Mouse (Mus musculus): Measurements from ENCODE around the gene Dcaf11. TPM values are rescaled to one million over a fixed set of nuclear protein-coding genes. Genes with fewer than 3 reads are reported as not detected.

The Dcaf11 gene
- polyA plus RNA-seq, 1 experiment from 2014 or later, result 104 TPM

- H3K9ac ChIP-seq, result peak overlapping the region; percentile 88
- H3K4me3 ChIP-seq, result peak overlapping the region; percentile 71
- no peaks in the 10 kb centered on the region for H3K27me3 ChIP-seq
- peak overlapping the region; percentile 79 for H3K27ac ChIP-seq
- ATAC-seq (ENCODE audit: low FRiP score), result no peak; the same call in none of the 2 replicates
- peaks cover 10% of the 10 kb centered on the region for H3K4me1 ChIP-seq
- WGBS, result 30% methylated on average over 6 of the region's 6 CpGs
- no peaks in the 10 kb centered on the region for H3K9me3 ChIP-seq (replicated peaks)
- peak overlapping the region; percentile 88 for H3K4me2 ChIP-seq (replicated peaks)
- H3K36me3 ChIP-seq, result peaks cover 20% of the 10 kb centered on the region
These were observed 19.0 kb downstream of the Dcaf11 start for GRCm38 (mm10) chr14:55578668-55579269.

GRCm38 (mm10) chr14:55579511-55580496 lies 20.0 kb downstream of the Dcaf11 start:
- H3K9me3 ChIP-seq (replicated peaks), result no peaks in the 10 kb centered on the region
- H3K4me1 ChIP-seq, result peaks cover 16% of the 10 kb centered on the region
- H3K4me3 ChIP-seq, result no peak overlapping the region
- H3K9ac ChIP-seq, result no peak overlapping the region
- peaks cover 20% of the 10 kb centered on the region for H3K36me3 ChIP-seq
- H3K4me2 ChIP-seq (replicated peaks), result no peak overlapping the region
- no peak for ATAC-seq (ENCODE audit: low FRiP score)
- 86% methylated on average over 23 of the region's 23 CpGs for WGBS
- H3K27me3 ChIP-seq, result peaks cover 3% of the 10 kb centered on the region
- H3K27ac ChIP-seq, result no peak overlapping the region

- 95% methylated on average over 16 of the region's 16 CpGs for WGBS
- Histone ChIP-seq H3K4me1 (peaks cover 19% of the 10 kb centered on the region), H3K27ac (no peak overlapping the region), H3K36me3 (peaks cover 20% of the 10 kb centered on the region), H3K27me3 (peaks cover 3% of the 10 kb centered on the region), H3K9ac (no peak overlapping the region), H3K4me2 (replicated peaks) (no peak overlapping the region), H3K4me3 (no peak overlapping the region), H3K9me3 (replicated peaks) (no peaks in the 10 kb centered on the region)
- ATAC-seq (ENCODE audit: low FRiP score), result no peak
These were observed 20.9 kb downstream of the Dcaf11 start for GRCm38 (mm10) chr14:55580731-55581130.

- Histone ChIP-seq H3K9ac (no peak overlapping the region), H3K4me1 (peaks cover 19% of the 10 kb centered on the region), H3K27me3 (peaks cover 3% of the 10 kb centered on the region), H3K4me2 (replicated peaks) (no peak overlapping the region), H3K4me3 (no peak overlapping the region), H3K36me3 (peaks cover 24% of the 10 kb centered on the region), H3K9me3 (replicated peaks) (no peaks in the 10 kb centered on the region), H3K27ac (no peak overlapping the region; the same call in 1 of the 2 replicates)
- 78% methylated on average over 9 of the region's 9 CpGs for WGBS
- no peak for ATAC-seq (ENCODE audit: low FRiP score)
These were observed 22.3 kb downstream of the Dcaf11 start for GRCm38 (mm10) chr14:55581981-55582681.

GRCm38 (mm10) chr14:55584303-55584701 lies 24.5 kb downstream of the Dcaf11 start:
- Histone ChIP-seq H3K27me3 (peaks cover 3% of the 10 kb centered on the region), H3K9me3 (replicated peaks) (no peaks in the 10 kb centered on the region), H3K4me3 (peak overlapping the region; percentile 43), H3K9ac (peak overlapping the region; percentile 63; the same call in 1 of the 2 replicates), H3K4me2 (replicated peaks) (peak overlapping the region; percentile 75), H3K36me3 (peaks cover 35% of the 10 kb centered on the region), H3K27ac (no peak overlapping the region), H3K4me1 (peaks cover 9% of the 10 kb centered on the region; the same call in 1 of the 2 replicates)
- no peak for ATAC-seq (ENCODE audit: low FRiP score)
- 38% methylated on average over 5 of the region's 5 CpGs for whole genome bisulfite sequencing

- ATAC-seq (ENCODE audit: low FRiP score), result peak; percentile 79
- H3K4me3 ChIP-seq, result peak within 1 kb of the TSS; percentile 43
- peaks cover 3% of the 10 kb centered on the region for H3K27me3 ChIP-seq
- peaks cover 11% of the 10 kb centered on the region for H3K4me1 ChIP-seq
- 2% methylated on average over 43 of the region's 43 CpGs for WGBS
- H3K9me3 ChIP-seq (replicated peaks), result no peaks in the 10 kb centered on the region
- no peak within 1 kb of the TSS for H3K27ac ChIP-seq
- H3K36me3 ChIP-seq, result peaks cover 33% of the 10 kb centered on the region
- H3K9ac ChIP-seq, result peak within 1 kb of the TSS; percentile 63
- H3K4me2 ChIP-seq (replicated peaks), result peak within 1 kb of the TSS; percentile 75
These were observed 25.1 kb downstream of the Dcaf11 start, which contains the start of gene Emc9 for GRCm38 (mm10) chr14:55584702-55585565. Gene Emc9 (minus strand): TSS chr14:55585302.

GRCm38 (mm10) chr14:55585566-55585960 lies 25.8 kb downstream of the Dcaf11 start:
- no peak for ATAC-seq (ENCODE audit: low FRiP score)
- WGBS, result 58% methylated on average over 6 of the region's 6 CpGs
- H3K4me3 ChIP-seq, result peak overlapping the region; percentile 43; the same call in 1 of the 2 replicates
- peaks cover 3% of the 10 kb centered on the region for H3K27me3 ChIP-seq
- H3K4me1 ChIP-seq, result peaks cover 17% of the 10 kb centered on the region
- H3K27ac ChIP-seq, result no peak overlapping the region
- peaks cover 27% of the 10 kb centered on the region for H3K36me3 ChIP-seq
- no peaks in the 10 kb centered on the region for H3K9me3 ChIP-seq (replicated peaks)
- H3K4me2 ChIP-seq (replicated peaks), result peak overlapping the region; percentile 75; the same call in 1 of the 2 replicates
- no peak overlapping the region for H3K9ac ChIP-seq

- no peak overlapping the region for H3K27ac ChIP-seq
- whole genome bisulfite sequencing, result 93% methylated on average over 2 of the region's 2 CpGs
- no peak overlapping the region for H3K4me3 ChIP-seq
- no peak overlapping the region for H3K4me2 ChIP-seq (replicated peaks)
- peaks cover 21% of the 10 kb centered on the region for H3K36me3 ChIP-seq
- no peak for ATAC-seq (ENCODE audit: low FRiP score)
- peaks cover 17% of the 10 kb centered on the region for H3K4me1 ChIP-seq
- peaks cover 3% of the 10 kb centered on the region for H3K27me3 ChIP-seq
- no peaks in the 10 kb centered on the region for H3K9me3 ChIP-seq (replicated peaks)
- H3K9ac ChIP-seq, result no peak overlapping the region
These were observed 26.3 kb downstream of the Dcaf11 start for GRCm38 (mm10) chr14:55586149-55586548.

GRCm38 (mm10) chr14:55589271-55589670 lies 29.5 kb downstream of the Dcaf11 start:
- H3K4me3 ChIP-seq, result no peak overlapping the region
- peaks cover 35% of the 10 kb centered on the region for H3K4me1 ChIP-seq
- H3K27me3 ChIP-seq, result peaks cover 3% of the 10 kb centered on the region
- H3K4me2 ChIP-seq (replicated peaks), result no peak overlapping the region
- H3K9ac ChIP-seq, result no peak overlapping the region
- H3K9me3 ChIP-seq (replicated peaks), result no peaks in the 10 kb centered on the region
- no peak overlapping the region for H3K27ac ChIP-seq
- no peak for ATAC-seq (ENCODE audit: low FRiP score)
- 91% methylated on average over 5 of the region's 5 CpGs for WGBS
- peaks cover 15% of the 10 kb centered on the region for H3K36me3 ChIP-seq

- WGBS, result 90% methylated on average over 11 of the region's 11 CpGs
- Histone ChIP-seq H3K27me3 (no peaks in the 10 kb centered on the region), H3K4me3 (peak overlapping the region; percentile 91), H3K9ac (peak overlapping the region; percentile 92), H3K4me2 (replicated peaks) (peak overlapping the region; percentile 98), H3K4me1 (peaks cover 29% of the 10 kb centered on the region), H3K27ac (no peak overlapping the region), H3K36me3 (peaks cover 21% of the 10 kb centered on the region), H3K9me3 (replicated peaks) (no peaks in the 10 kb centered on the region)
- ATAC-seq (ENCODE audit: low FRiP score), result no peak
These were observed 30.1 kb downstream of the Dcaf11 start for GRCm38 (mm10) chr14:55589771-55590448.
